Mouse (Mus musculus) midbrain, embryonic 15.5 days (tissue): ENCODE results near the gene Paqr4. TPM values are rescaled to one million over a fixed set of nuclear protein-coding genes. Genes with fewer than 3 reads are reported as not detected.
"Not testable (repeated sequence)": the region's sequence is repeated elsewhere in the genome, so short reads cannot be mapped to it uniquely, and the experiment has no call there.

ENCODE experiments used
- ATAC-seq: fragments of 200-750 bp; cut with Nextera tagmentation; replicated peaks from 2 replicates; pipeline ENCODE4 v1.8.0; 2017; ENCODE audit warnings: moderate TSS enrichment
- H3K27ac ChIP-seq: fragments of 300-500 bp; sonication (generic); 2 replicates; pipeline ENCODE4 v1.5.1; 2015; ENCODE audit warnings: mild to moderate bottlenecking, inconsistent platforms
- H3K27me3 ChIP-seq: fragments of 300-500 bp; sonication (generic); replicated peaks from 2 replicates; pipeline ENCODE4 v1.6.1; 2015; ENCODE audit warnings: inconsistent platforms
- H3K36me3 ChIP-seq: fragments of 300-500 bp; sonication (generic); replicated peaks from 2 replicates; pipeline ENCODE4 v1.6.1; 2015; ENCODE audit warnings: inconsistent platforms
- H3K4me1 ChIP-seq: fragments of 300-500 bp; sonication (generic); 2 replicates; pipeline ENCODE4 v1.6.1; 2015; ENCODE audit warnings: inconsistent platforms
- H3K4me2 ChIP-seq: fragments of 300-500 bp; sonication (generic); 2 replicates; pipeline ENCODE4 v1.6.1; 2015; ENCODE audit warnings: inconsistent platforms, mild to moderate bottlenecking, moderate library complexity
- H3K4me3 ChIP-seq: fragments of 300-500 bp; sonication (generic); 2 replicates; pipeline ENCODE4 v1.5.1; 2015; ENCODE audit warnings: mild to moderate bottlenecking, inconsistent platforms
- H3K9ac ChIP-seq: fragments of 300-500 bp; sonication (generic); 2 replicates; pipeline ENCODE4 v1.6.1; 2015; ENCODE audit warnings: mild to moderate bottlenecking, inconsistent platforms
- H3K9me3 ChIP-seq: fragments of 300-500 bp; sonication (generic); 2 replicates; pipeline ENCODE4 v1.6.1; 2016; ENCODE audit warnings: inconsistent platforms
- WGBS: fragments of 180-500 bp; shearing (Covaris S2); methylation state at CpG from one replicate; pipeline ENCODE4 v1.1.7; 2015; ENCODE audit warnings: mixed read lengths; 5-methylcytosine and 5-hydroxymethylcytosine counted together
- polyA plus RNA-seq: library from polyadenylated mRNA; unstranded; fragments of >200 nt; fragmentation: Nextera tagmentation; extraction: Ambion mirVana; gene quantifications from 2 replicates; pipeline ENCODE4 v1.2.1, GENCODE M21; 2015

The Paqr4 gene
- 70.9 and 72.6 TPM in 2 replicates for polyA plus RNA-seq

DNA sequence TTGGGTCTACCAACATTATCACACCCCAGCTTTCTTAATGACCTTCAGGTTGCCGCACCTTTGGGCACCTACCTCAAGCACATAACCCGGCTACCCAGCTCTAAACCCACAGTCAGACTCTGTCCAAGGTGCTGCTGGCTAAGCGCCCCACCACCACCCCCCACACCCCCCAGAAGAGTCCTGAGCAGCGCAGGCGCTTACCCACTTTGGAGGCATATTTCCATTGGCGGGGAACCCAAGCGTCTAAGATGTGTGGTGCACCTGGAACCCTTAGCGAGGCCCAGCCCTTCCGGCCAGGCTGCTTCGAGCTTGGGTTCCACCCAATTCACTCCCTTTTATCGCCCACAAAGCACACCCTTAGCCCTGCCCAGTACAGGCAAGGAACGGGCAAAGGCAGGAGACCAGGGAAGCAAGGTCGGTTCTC lies at the start of gene Paqr4:
Paqr4 (minus strand) TSS at position 270 of the 424 bp plus-strand sequence.
- 11% methylated on average over 13 of the region's 13 CpGs for WGBS
- Histone ChIP-seq H3K4me2 (peak within 1 kb of the TSS; percentile 83), H3K4me3 (peak within 1 kb of the TSS; percentile 84), H3K27ac (peak within 1 kb of the TSS; percentile 84), H3K36me3 (peaks cover 4% of the 10 kb centered on the region; the same call in 1 of the 2 replicates), H3K9ac (peak within 1 kb of the TSS; percentile 77), H3K9me3 (no peaks in the 10 kb centered on the region), H3K27me3 (peaks cover 47% of the 10 kb centered on the region), H3K4me1 (peaks cover 47% of the 10 kb centered on the region)
- peak; percentile 5; the same call in 1 of the 2 replicates for ATAC-seq

DNA sequence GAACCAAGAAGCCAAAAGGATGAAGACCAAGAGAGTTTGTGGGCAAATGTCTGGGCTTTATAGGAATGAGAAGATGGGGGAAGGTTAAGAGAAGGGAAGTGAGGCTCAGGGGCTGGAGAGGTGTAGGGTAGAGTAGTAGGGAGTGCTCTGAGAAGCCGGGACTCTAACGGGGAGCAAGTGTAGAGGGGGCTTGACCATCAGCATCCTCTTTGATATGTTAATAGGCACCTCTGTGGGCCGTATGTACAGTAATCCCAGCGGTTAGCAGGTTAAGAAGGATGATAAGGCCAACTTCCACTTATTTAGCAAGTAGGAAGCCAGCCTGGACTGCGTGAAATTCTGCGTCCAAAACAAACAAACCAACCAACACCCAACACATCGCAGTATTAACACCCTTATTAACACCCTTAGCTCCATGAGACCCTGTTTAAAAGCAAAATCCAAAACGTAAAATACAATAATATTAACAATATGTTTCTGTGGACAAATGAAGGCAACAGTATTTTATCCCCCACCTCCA lies 49.1 kb upstream of the Paqr4 start:
- Histone ChIP-seq H3K4me3 (peak overlapping the region; percentile 45), H3K4me2 (peak overlapping the region; percentile 65), H3K27me3 (no peaks in the 10 kb centered on the region), H3K36me3 (no peaks in the 10 kb centered on the region), H3K27ac (peak overlapping the region; percentile 95), H3K4me1 (peaks cover 47% of the 10 kb centered on the region), H3K9me3 (no peaks in the 10 kb centered on the region), H3K9ac (peak overlapping the region; percentile 69)
- ATAC-seq, result no peak
- WGBS, result 4% methylated on average over 8 of the region's 8 CpGs

DNA sequence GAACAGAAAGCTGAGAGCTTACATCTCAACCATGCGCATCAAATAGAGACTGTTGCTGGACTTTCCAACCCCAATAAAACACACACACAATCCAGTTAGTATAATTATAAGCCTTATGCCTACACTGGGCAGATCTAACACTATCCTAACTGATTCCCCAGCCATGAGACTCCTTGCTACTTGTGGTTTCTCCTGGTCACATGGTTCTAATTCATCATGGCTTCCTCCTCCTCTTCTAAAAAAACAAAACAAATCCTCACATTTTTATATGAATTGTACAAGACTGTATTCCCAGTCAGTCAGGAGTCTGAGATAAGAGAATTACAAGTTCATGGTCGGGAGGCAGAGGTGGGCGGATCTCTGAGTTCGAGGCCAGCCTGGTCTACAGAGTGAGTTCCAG lies 48.3 kb upstream of the Paqr4 start:
- 92% methylated on average over 4 of the region's 4 CpGs for WGBS
- Histone ChIP-seq H3K27me3 (no peaks in the 10 kb centered on the region), H3K9ac (no peak overlapping the region), H3K9me3 (no peaks in the 10 kb centered on the region), H3K4me2 (no peak overlapping the region), H3K4me3 (no peak overlapping the region), H3K4me1 (peaks cover 47% of the 10 kb centered on the region), H3K27ac (no peak overlapping the region), H3K36me3 (no peaks in the 10 kb centered on the region)
- ATAC-seq, result no peak

DNA sequence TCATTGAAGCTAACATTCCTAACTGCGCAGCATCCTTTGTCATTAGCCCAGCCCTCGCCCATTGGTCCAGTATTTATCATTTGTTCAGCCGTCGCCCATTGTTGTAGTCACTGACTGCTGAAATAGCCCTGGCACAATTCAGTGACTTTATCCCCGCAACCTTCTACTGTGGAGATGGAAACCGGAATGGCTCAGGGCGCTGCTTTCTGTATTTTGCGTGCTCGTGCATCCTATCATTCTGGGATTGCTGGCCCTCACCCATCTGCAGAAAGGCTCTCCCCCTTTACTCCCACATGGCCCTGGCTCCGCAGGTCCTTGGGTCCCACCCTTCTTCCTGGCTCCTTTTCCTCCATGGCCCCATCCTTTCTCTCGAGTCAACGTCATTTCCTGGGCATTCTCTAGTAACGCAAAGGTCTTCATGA lies 45.9 kb upstream of the Paqr4 start:
- Histone ChIP-seq H3K9ac (peak overlapping the region; percentile 45), H3K36me3 (no peaks in the 10 kb centered on the region), H3K4me3 (peak overlapping the region; percentile 60), H3K27ac (peak overlapping the region; percentile 95), H3K9me3 (no peaks in the 10 kb centered on the region), H3K27me3 (no peaks in the 10 kb centered on the region), H3K4me2 (peak overlapping the region; percentile 72), H3K4me1 (peaks cover 35% of the 10 kb centered on the region)
- WGBS, result 14% methylated on average over 13 of the region's 13 CpGs
- ATAC-seq, result peak; percentile 72

DNA sequence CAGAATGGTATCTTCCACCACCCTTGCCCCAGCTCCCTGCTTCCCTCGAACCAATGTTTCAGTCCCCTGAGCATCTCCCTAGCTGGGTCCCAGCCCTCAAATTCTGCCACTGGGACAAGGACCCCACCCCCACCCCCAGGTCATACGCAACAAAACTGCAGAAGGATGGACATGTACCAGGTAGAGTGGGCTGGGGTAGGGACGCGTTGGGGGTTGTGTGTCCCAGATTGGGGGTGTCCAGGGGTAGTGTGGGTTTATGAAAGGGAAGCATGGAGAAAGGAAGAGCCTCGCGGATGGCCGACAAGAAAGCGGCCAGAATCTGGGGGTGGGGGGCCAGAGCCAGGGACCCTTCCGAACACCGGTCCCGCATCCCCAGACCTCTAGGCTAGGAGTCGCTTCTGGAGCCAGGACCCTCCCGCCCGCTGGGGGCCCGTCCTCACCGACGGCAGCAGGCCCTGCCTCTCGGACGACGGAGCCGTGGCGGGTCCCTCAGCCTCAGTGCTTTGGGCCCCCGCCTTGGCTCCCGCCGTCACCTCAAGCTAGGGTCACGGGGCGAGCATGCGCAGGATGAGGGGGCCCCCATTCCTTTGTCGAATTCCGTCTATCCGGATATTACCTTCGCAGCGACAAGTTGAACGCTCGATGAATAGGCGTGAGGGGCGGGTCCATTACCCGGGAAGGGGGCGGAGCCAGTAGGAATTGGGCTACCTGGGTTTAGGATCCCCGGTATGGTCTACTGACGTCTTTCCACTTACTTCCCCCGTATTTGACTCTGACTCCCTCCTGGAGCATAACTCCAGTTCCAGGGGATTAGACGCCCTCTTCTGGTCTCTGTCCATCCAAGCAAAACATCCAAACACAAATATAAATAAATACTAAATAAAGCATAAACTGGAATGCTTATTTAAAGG lies 45.1 kb upstream of the Paqr4 start, which contains the start of gene Flywch2:
Flywch2 (minus strand) TSS at position 521 of the 911 bp plus-strand sequence.
- Histone ChIP-seq H3K9ac (peak within 1 kb of the TSS; percentile 83), H3K36me3 (no peaks in the 10 kb centered on the region), H3K4me2 (peak within 1 kb of the TSS; percentile 72), H3K27me3 (no peaks in the 10 kb centered on the region), H3K4me3 (peak within 1 kb of the TSS; percentile 60), H3K9me3 (no peaks in the 10 kb centered on the region), H3K27ac (peak within 1 kb of the TSS; percentile 95), H3K4me1 (peaks cover 28% of the 10 kb centered on the region)
- peak; percentile 93 for ATAC-seq
- 2% methylated on average over 41 of the region's 43 CpGs for WGBS

DNA sequence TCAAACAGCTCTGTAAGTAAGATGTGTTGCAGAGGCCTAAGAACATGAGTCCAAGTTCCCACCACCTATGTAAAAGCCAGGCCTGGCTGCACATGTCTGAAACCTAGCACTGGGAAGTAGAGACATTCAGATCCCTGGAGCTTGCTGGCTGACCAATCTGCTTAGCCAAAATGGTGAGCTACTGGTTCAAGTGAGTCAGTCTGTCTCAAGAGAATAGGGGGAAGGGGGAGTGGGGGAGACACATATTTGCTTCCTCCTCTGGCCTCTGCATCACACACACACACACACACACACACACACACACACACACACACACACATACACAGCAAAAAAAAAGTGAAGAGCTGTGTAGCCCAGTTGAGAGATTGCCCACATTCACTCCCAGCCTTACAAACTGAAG lies 42.7 kb upstream of the Paqr4 start:
- Histone ChIP-seq H3K9me3 (no peaks in the 10 kb centered on the region), H3K36me3 (no peaks in the 10 kb centered on the region), H3K4me2 (no peak overlapping the region), H3K9ac (no peak overlapping the region), H3K4me1 (peaks cover 13% of the 10 kb centered on the region), H3K27me3 (no peaks in the 10 kb centered on the region), H3K4me3 (no peak overlapping the region), H3K27ac (no peak overlapping the region)
- no peak for ATAC-seq

DNA sequence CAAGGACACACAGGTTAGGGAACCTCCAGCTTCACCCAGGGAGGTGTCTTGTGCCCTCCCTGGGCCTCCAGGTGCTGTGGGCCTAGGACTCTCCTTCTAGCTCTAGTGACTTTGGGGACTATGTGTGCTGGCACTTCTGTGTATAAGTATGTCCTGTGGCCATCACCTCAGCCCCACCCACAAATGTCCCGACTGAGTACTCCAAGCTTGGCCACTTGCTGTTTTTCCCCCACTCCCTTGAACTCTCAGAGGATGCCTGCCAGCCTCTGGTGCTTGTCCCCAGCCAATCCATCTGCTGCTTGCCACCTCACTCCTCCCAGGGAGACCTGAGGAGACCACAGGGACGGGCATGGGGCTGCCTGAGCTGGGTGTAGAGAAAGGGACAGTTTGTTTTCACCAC lies 37.8 kb upstream of the Paqr4 start:
- Histone ChIP-seq H3K27me3 (no peaks in the 10 kb centered on the region), H3K36me3 (0 out of 2 replicates have a peak, but pooled peaks cover 2% of the 10 kb centered on the region), H3K9ac (no peak overlapping the region), H3K4me2 (no peak overlapping the region), H3K27ac (no peak overlapping the region), H3K9me3 (no peaks in the 10 kb centered on the region), H3K4me3 (no peak overlapping the region), H3K4me1 (0 out of 2 replicates have a peak, but pooled peaks cover 3% of the 10 kb centered on the region)
- 64% methylated on average over 2 of the region's 2 CpGs for WGBS
- ATAC-seq, result no peak

DNA sequence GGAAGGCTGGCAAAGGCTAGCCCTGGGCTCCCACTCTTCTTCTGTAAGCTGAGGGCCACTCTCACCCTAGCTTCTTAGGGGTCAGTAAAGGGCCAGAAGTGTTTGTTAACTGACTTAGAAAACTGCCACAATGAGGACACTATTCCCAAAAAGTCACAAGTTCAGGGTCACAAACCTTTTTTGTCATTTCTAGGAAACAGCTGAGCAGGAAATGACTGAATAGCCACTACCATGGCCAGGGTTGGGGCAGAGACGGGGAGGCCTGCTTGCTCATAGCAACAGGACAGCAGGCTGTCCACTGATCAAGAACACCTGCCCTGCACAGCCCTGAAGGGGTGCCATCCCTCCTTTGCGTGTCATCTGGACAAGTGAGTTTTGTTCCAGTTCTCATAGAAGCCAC lies 36.5 kb upstream of the Paqr4 start:
- no peak overlapping the region for H3K4me2 ChIP-seq
- no peak for ATAC-seq
- no peak overlapping the region for H3K27ac ChIP-seq
- no peaks in the 10 kb centered on the region for H3K9me3 ChIP-seq
- H3K4me1 ChIP-seq, result peaks cover 4% of the 10 kb centered on the region
- 0 out of 2 replicates have a peak, but pooled peaks cover 2% of the 10 kb centered on the region for H3K36me3 ChIP-seq
- no peaks in the 10 kb centered on the region for H3K27me3 ChIP-seq
- no peak overlapping the region for H3K9ac ChIP-seq
- WGBS, result 89% methylated on average over 2 of the region's 2 CpGs
- H3K4me3 ChIP-seq, result no peak overlapping the region

DNA sequence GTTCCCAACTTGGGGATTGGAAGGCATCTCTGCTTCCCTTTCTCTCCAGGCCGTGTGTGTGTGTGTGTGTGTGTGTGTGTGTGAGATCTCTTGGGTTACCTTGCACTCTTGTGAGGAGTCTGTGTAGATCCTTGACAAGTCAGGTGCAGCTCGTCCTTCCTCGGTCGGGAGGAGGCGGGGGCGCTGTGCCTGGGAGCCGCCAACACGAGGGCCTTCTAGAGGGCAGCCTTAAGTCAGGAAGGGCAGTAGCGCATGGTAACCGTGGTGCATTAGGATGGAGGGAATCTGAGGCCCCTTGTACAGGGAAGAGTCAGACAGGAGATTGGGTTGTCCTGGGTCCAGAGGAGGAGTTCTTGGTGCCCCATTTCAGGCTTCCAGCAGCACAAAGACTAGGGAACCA lies 35.5 kb upstream of the Paqr4 start:
- Histone ChIP-seq H3K4me3 (no peak overlapping the region), H3K27ac (no peak overlapping the region), H3K9me3 (no peaks in the 10 kb centered on the region), H3K4me2 (no peak overlapping the region), H3K4me1 (peaks cover 7% of the 10 kb centered on the region), H3K27me3 (no peaks in the 10 kb centered on the region), H3K36me3 (0 out of 2 replicates have a peak, but pooled peaks cover 2% of the 10 kb centered on the region), H3K9ac (no peak overlapping the region)
- 76% methylated on average over 10 of the region's 10 CpGs for WGBS
- no peak for ATAC-seq

DNA sequence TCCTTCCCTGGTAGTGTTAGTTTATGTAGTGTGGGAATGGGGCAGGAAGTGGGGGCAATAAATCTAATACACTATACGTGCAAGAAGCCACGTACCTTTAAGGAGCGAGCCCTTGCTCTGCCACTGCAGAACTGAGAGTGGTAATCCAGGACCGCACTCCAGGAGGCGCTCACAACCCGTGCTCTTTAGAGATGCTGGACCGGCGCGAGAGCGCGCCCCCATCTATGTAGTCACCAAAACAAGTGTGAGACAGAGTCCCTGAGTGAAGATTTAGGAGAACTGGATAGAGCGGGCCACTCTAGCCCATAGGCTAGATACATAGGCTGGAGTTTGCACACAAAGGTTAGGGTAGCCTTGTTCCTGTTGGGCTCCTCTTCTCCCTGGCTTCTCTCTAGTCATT lies 33.4 kb upstream of the Paqr4 start:
- Histone ChIP-seq H3K27me3 (no peaks in the 10 kb centered on the region), H3K36me3 (0 out of 2 replicates have a peak, but pooled peaks cover 2% of the 10 kb centered on the region), H3K27ac (no peak overlapping the region), H3K4me1 (peaks cover 22% of the 10 kb centered on the region), H3K9me3 (no peaks in the 10 kb centered on the region), H3K4me3 (no peak overlapping the region), H3K9ac (no peak overlapping the region), H3K4me2 (no peak overlapping the region)
- WGBS, result 9% methylated on average over 12 of the region's 12 CpGs
- ATAC-seq, result no peak

DNA sequence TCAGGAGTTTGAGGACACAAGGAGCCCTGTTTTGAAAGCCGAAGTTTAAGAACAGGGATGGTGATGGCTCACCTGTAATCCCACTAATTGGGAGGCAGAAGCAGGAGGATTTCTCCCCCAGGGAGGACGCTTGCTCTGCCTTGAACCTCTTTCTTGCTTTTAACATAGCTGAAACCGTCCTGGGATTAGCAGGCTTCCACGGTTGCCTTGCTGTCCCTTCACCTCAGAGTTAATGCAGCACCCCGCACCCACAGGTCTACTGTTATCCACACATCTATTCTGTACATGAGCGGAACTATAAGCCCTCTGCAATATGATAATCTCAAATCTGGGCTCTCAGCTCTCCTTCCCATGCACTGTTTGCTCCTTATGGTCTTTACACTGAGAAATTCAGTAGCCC lies 33.0 kb upstream of the Paqr4 start:
- Histone ChIP-seq H3K27ac (no peak overlapping the region), H3K4me1 (peaks cover 24% of the 10 kb centered on the region), H3K9me3 (no peaks in the 10 kb centered on the region), H3K4me2 (no peak overlapping the region), H3K4me3 (no peak overlapping the region), H3K9ac (no peak overlapping the region), H3K36me3 (0 out of 2 replicates have a peak, but pooled peaks cover 2% of the 10 kb centered on the region), H3K27me3 (no peaks in the 10 kb centered on the region)
- WGBS, result 67% methylated on average over 6 of the region's 6 CpGs
- no peak for ATAC-seq

DNA sequence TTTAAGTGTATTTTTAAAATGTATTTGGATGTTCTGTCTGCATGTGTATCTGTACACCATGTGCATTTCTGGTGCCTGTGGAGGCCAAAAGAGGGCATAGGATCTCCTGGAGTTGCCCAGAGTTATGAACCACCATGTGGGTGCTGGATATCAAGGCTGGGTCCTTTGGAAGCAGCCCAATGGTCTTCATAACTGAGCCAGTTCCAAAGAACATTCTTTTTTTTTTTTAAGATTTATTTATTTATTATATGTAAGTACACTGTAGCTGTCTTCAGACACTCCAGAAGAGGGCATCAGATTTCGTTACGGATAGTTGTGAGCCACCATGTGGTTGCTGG lies 31.5 kb upstream of the Paqr4 start:
- 88% methylated on average over 2 of the region's 2 CpGs for WGBS
- peaks cover 27% of the 10 kb centered on the region for H3K4me1 ChIP-seq
- H3K27me3 ChIP-seq, H3K9me3 ChIP-seq, H3K36me3 ChIP-seq, H3K9ac ChIP-seq, ATAC-seq: not testable (repeated sequence)
- H3K4me3 ChIP-seq, result peak overlapping the region; percentile 94
- H3K27ac ChIP-seq, result peak overlapping the region; percentile 72
- peak overlapping the region; percentile 69 for H3K4me2 ChIP-seq
